Mouse (Mus musculus): ENCODE measurements around the gene Cyp8b1. TPM values are rescaled to one million over a fixed set of nuclear protein-coding genes. Genes with fewer than 3 reads are reported as not detected.
A peak's percentile ranks its signal among the peaks of the same experiment; 100 is the strongest.

Gene Cyp8b1
- total and polyA plus RNA-seq, 2 experiments from 2014 or later, result not detected

- no peak overlapping the region for H3K27ac ChIP-seq
- H3K27me3 ChIP-seq (ENCODE audit: insufficient read depth, low read length), result no peaks in the 10 kb centered on the region
- ATAC-seq, result no peak
- no peaks in the 10 kb centered on the region for H3K36me3 ChIP-seq (ENCODE audit: insufficient read depth, low read length)
- H3K4me2 ChIP-seq (ENCODE audit: low read depth, low read length), result no peak overlapping the region
- TF ChIP-seq CTCF (IDR thresholded peaks at IDR 0.05; ENCODE audit: low read depth), result no peak
- H3K4me1 ChIP-seq (ENCODE audit: insufficient read depth, low read length), result no peaks in the 10 kb centered on the region
- DNase-seq (ENCODE audit: low spot score), result no peak
- 68% methylated on average over 7 of the region's 7 CpGs for WGBS
- no peak overlapping the region for H3K4me3 ChIP-seq (ENCODE audit: low read length)
- no peaks in the 10 kb centered on the region for H3K9me3 ChIP-seq (ENCODE audit: low read length)
- H3K9ac ChIP-seq (replicated peaks; ENCODE audit: low read length), result no peak overlapping the region
Measured at GRCm38 (mm10) chr9:121895392-121895993, 20.6 kb downstream of the Cyp8b1 start.

DNA sequence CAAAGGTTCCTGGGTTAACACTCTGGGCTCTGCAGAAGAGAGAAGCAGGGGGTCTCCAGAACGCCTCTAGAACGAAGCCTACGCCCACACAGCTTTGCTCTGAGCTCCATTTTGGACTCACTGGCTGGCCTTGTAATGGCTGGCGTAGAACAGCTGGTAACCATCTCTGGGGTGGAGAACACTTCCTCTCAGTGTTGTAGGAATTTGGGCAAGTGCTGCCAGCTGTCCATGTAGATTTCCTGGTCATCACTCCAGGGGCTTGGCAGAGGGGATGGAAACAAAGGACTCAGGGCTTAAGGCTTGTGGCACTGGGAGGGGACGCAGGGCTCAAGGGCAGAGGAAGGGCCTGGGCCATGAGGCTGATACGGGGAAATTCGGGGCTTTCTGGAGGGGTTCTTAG, 21.7 kb downstream of the Cyp8b1 start:
- H3K9ac ChIP-seq (replicated peaks; ENCODE audit: low read length), result no peak overlapping the region
- H3K4me1 ChIP-seq (ENCODE audit: insufficient read depth, low read length), result no peaks in the 10 kb centered on the region
- no peak for DNase-seq (ENCODE audit: low spot score)
- no peak overlapping the region for H3K27ac ChIP-seq
- no peak overlapping the region for H3K4me3 ChIP-seq (ENCODE audit: low read length)
- TF ChIP-seq CTCF (IDR thresholded peaks at IDR 0.05; ENCODE audit: low read depth), result no peak
- ATAC-seq, result no peak
- no peaks in the 10 kb centered on the region for H3K27me3 ChIP-seq (ENCODE audit: insufficient read depth, low read length)
- H3K36me3 ChIP-seq (ENCODE audit: insufficient read depth, low read length), result no peaks in the 10 kb centered on the region
- H3K9me3 ChIP-seq (ENCODE audit: low read length), result no peaks in the 10 kb centered on the region
- H3K4me2 ChIP-seq (ENCODE audit: low read depth, low read length), result no peak overlapping the region
- WGBS, result 69% methylated on average over 7 of the region's 7 CpGs

DNA sequence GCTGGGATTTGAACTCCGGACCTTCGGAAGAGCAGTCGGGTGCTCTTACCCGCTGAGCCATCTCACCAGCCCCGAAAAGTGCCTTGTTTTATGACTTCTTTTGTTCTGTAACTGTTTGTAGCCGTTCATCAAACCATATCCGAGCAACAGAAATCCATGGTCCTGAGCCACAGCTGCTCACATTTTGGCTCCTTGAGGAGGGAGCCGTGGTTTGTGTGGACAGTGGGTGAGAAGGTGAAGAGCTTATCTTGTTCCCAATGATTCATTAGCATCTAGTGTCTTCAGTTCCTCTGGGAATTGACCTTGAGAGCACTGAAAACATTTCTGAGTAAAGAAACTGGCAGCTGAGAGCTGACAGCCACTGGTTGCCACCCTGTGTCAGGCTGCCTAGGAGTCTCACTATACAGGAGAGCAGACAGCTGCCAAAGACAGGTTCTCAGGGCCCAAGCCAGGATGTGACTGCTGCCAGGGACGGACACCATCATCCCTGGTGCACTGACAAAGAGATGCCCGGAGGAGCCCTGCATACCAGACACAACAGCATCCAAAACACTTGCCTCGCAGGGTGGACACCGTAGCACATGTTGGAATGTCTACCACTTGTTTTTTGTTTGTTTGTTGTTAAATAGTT, 23.9 kb downstream of the Cyp8b1 start:
- H3K9me3 ChIP-seq (ENCODE audit: low read length), result no peaks in the 10 kb centered on the region
- ATAC-seq (no peak), DNase-seq (ENCODE audit: low spot score) (no peak)
- no peak overlapping the region for H3K9ac ChIP-seq (replicated peaks; ENCODE audit: low read length)
- H3K27ac ChIP-seq, result no peak overlapping the region
- H3K4me2 ChIP-seq (ENCODE audit: low read depth, low read length), result no peak overlapping the region
- no peaks in the 10 kb centered on the region for H3K4me1 ChIP-seq (ENCODE audit: insufficient read depth, low read length)
- H3K27me3 ChIP-seq (ENCODE audit: insufficient read depth, low read length), result no peaks in the 10 kb centered on the region
- H3K36me3 ChIP-seq (ENCODE audit: insufficient read depth, low read length), result no peaks in the 10 kb centered on the region
- WGBS, result 82% methylated on average over 12 of the region's 12 CpGs
- no peak for TF ChIP-seq CTCF (IDR thresholded peaks at IDR 0.05; ENCODE audit: low read depth)
- no peak overlapping the region for H3K4me3 ChIP-seq (ENCODE audit: low read length)

- no peaks in the 10 kb centered on the region for H3K27me3 ChIP-seq (ENCODE audit: insufficient read depth, low read length)
- no peak for TF ChIP-seq CTCF (IDR thresholded peaks at IDR 0.05; ENCODE audit: low read depth)
- no peak overlapping the region for H3K9ac ChIP-seq (replicated peaks; ENCODE audit: low read length)
- 93% methylated on average over 9 of the region's 9 CpGs for WGBS
- no peak overlapping the region for H3K27ac ChIP-seq
- no peak overlapping the region for H3K4me2 ChIP-seq (ENCODE audit: low read depth, low read length)
- H3K36me3 ChIP-seq (ENCODE audit: insufficient read depth, low read length), result no peaks in the 10 kb centered on the region
- H3K9me3 ChIP-seq (ENCODE audit: low read length), result no peaks in the 10 kb centered on the region
- H3K4me1 ChIP-seq (ENCODE audit: insufficient read depth, low read length), result no peaks in the 10 kb centered on the region
- DNase-seq (ENCODE audit: low spot score), result no peak
- H3K4me3 ChIP-seq (ENCODE audit: low read length), result no peak overlapping the region
- ATAC-seq, result no peak
Measured at GRCm38 (mm10) chr9:121891301-121891700, 24.8 kb downstream of the Cyp8b1 start.

DNA sequence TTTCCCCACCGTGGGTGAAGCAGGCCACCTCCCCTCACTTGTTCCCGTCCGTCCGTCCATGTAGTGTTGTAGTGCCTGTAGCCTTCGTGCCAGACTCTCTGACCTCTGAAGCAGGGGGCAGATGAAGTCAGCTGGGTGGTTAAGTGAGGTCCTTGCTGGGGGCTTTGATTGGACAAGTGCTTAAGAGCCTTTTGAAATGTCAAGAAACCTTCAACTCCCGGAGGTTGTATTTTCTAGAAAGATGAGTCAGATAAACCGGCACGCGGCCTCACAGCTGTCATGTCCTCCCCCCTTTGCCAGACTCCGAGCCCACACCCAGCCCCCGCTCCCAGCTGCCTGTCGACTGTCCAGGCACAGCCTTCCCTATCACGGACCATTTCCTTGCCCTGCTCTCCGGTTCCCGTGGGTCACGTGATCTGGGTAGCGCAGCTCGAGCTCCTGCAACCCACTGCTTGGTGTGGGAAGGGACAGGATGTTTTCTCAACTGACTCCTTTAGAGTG, 25.6 kb downstream of the Cyp8b1 start:
- WGBS, result 39% methylated on average over 18 of the region's 18 CpGs

GRCm38 (mm10) chr9:121889927-121890440, 26.1 kb downstream of the Cyp8b1 start:
- WGBS, result 64% methylated on average over 4 of the region's 4 CpGs
- Histone ChIP-seq H3K27ac (no peak overlapping the region), H3K4me3 (ENCODE audit: low read length) (no peak overlapping the region), H3K27me3 (ENCODE audit: insufficient read depth, low read length) (no peaks in the 10 kb centered on the region), H3K4me2 (ENCODE audit: low read depth, low read length) (no peak overlapping the region), H3K9me3 (ENCODE audit: low read length) (no peaks in the 10 kb centered on the region), H3K9ac (replicated peaks; ENCODE audit: low read length) (no peak overlapping the region), H3K4me1 (ENCODE audit: insufficient read depth, low read length) (no peaks in the 10 kb centered on the region), H3K36me3 (ENCODE audit: insufficient read depth, low read length) (no peaks in the 10 kb centered on the region)
- no peak for DNase-seq (ENCODE audit: low spot score)
- TF ChIP-seq CTCF (IDR thresholded peaks at IDR 0.05; ENCODE audit: low read depth), result no peak
- ATAC-seq, result no peak

More for the DNA sequence above, 25.6 kb downstream of the Cyp8b1 start:
- Histone ChIP-seq H3K4me3 (ENCODE audit: low read length) (no peak overlapping the region), H3K36me3 (ENCODE audit: insufficient read depth, low read length) (no peaks in the 10 kb centered on the region), H3K27ac (no peak overlapping the region), H3K9me3 (ENCODE audit: low read length) (no peaks in the 10 kb centered on the region), H3K9ac (replicated peaks; ENCODE audit: low read length) (no peak overlapping the region), H3K4me1 (ENCODE audit: insufficient read depth, low read length) (no peaks in the 10 kb centered on the region), H3K27me3 (ENCODE audit: insufficient read depth, low read length) (no peaks in the 10 kb centered on the region), H3K4me2 (ENCODE audit: low read depth, low read length) (no peak overlapping the region)
- no peak for TF ChIP-seq CTCF (IDR thresholded peaks at IDR 0.05; ENCODE audit: low read depth)
- ATAC-seq (no peak), DNase-seq (ENCODE audit: low spot score) (peak; percentile 14)

DNA sequence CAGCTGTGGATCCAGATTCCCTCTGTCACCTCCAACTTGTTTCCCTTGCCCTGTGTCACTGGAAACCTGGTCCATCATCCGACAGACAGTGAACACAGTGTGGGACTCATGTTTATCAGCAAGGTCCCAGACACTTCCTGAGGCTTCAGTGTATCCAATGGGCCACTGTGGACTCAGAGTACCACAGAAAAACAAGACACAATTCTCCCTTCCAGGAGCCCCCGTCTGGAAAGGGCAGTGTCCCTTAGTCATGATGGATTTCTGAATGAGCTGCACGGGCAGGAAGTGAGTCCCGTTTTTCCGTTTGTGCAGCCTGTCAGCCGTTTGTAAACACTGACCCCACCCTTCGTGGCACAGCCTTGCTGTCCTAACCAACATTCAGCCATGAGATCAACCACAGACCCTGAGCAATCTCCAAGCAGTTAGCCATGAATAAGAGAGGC, 34.1 kb downstream of the Cyp8b1 start:
- ATAC-seq (no peak), DNase-seq (ENCODE audit: low spot score) (no peak)
- H3K27me3 ChIP-seq (ENCODE audit: insufficient read depth, low read length), result no peaks in the 10 kb centered on the region
- 73% methylated on average over 7 of the region's 7 CpGs for WGBS
- H3K27ac ChIP-seq, result no peak overlapping the region
- H3K4me3 ChIP-seq (ENCODE audit: low read length), result no peak overlapping the region
- no peak overlapping the region for H3K9ac ChIP-seq (replicated peaks; ENCODE audit: low read length)
- no peaks in the 10 kb centered on the region for H3K36me3 ChIP-seq (ENCODE audit: insufficient read depth, low read length)
- no peaks in the 10 kb centered on the region for H3K4me1 ChIP-seq (ENCODE audit: insufficient read depth, low read length)
- H3K9me3 ChIP-seq (ENCODE audit: low read length), result no peaks in the 10 kb centered on the region
- no peak for TF ChIP-seq CTCF (IDR thresholded peaks at IDR 0.05; ENCODE audit: low read depth)
- H3K4me2 ChIP-seq (ENCODE audit: low read depth, low read length), result no peak overlapping the region
